Mouse (Mus musculus) stomach, embryonic 15.5 days (tissue): ENCODE measurements around the gene Nudt5. TPM values are rescaled to one million over a fixed set of nuclear protein-coding genes. Genes with fewer than 3 reads are reported as not detected.

ENCODE experiments used
- ATAC-seq: fragments of 200-750 bp; cut with Nextera tagmentation; 2 replicates; pipeline ENCODE4 v1.8.0; 2017; ENCODE audit warnings: low read depth, moderate number of reproducible peaks, moderate TSS enrichment; ENCODE audit not compliant: insufficient read depth, low FRiP score
- H3K27ac ChIP-seq: fragments of 300-500 bp; sonication (generic); 2 replicates; pipeline ENCODE4 v1.5.1; 2015; ENCODE audit warnings: mild to moderate bottlenecking, inconsistent platforms
- H3K27me3 ChIP-seq: fragments of 300-500 bp; sonication (generic); replicated peaks from 2 replicates; pipeline ENCODE4 v1.6.1; 2015; ENCODE audit warnings: inconsistent platforms
- H3K36me3 ChIP-seq: fragments of 300-500 bp; sonication (generic); 2 replicates; pipeline ENCODE4 v1.6.1; 2015; ENCODE audit warnings: inconsistent platforms
- H3K4me1 ChIP-seq: fragments of 300-500 bp; sonication (generic); 2 replicates; pipeline ENCODE4 v1.6.1; 2015; ENCODE audit warnings: inconsistent platforms
- H3K4me2 ChIP-seq: fragments of 300-500 bp; sonication (generic); 2 replicates; pipeline ENCODE4 v1.6.1; 2015; ENCODE audit warnings: mild to moderate bottlenecking, inconsistent platforms
- H3K4me3 ChIP-seq: fragments of 300-500 bp; sonication (generic); replicated peaks from 2 replicates; pipeline ENCODE4 v1.5.1; 2015; ENCODE audit warnings: inconsistent platforms
- H3K9ac ChIP-seq: fragments of 300-500 bp; sonication (generic); 2 replicates; pipeline ENCODE4 v1.6.1; 2015; ENCODE audit warnings: inconsistent platforms
- H3K9me3 ChIP-seq: fragments of 300-500 bp; sonication (generic); 2 replicates; pipeline ENCODE4 v1.6.1; 2016; ENCODE audit warnings: inconsistent platforms
- WGBS: fragments of 180-500 bp; shearing (Covaris S2); methylation state at CpG from one replicate; pipeline ENCODE4 v1.1.7; 2015; 5-methylcytosine and 5-hydroxymethylcytosine counted together
- polyA plus RNA-seq: library from polyadenylated mRNA; unstranded; fragments of >200 nt; fragmentation: Nextera tagmentation; extraction: Ambion mirVana; gene quantifications from 2 replicates; pipeline ENCODE4 v1.2.1, GENCODE M21; 2015

Gene Nudt5
- polyA plus RNA-seq, 1 experiment from 2014 or later, result 76.4 TPM

DNA sequence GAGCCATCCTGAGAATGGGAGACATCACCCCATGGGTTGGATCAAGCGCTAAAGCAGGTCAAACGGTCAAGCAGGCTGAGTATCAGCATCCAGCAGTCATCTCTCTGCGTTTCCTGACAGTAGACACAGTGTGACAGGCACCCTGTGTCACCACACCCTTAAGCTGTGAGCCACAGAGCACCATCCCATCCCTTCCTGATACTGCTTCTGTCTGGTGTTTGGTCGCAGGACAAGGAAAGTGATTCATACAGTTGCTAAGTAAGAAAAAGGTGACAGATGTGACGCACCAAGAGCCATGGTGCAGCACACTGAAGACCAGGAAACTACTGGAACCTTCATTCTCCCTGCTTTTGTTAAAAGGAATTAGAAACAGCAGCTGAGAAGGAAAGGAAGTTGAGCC is 44.0 kb downstream of the Nudt5 start:
- ATAC-seq, result no peak
- 78% methylated on average over 5 of the region's 5 CpGs for WGBS
- Histone ChIP-seq H3K27me3 (no peaks in the 10 kb centered on the region), H3K4me2 (no peak overlapping the region), H3K36me3 (peaks cover 31% of the 10 kb centered on the region), H3K4me1 (peaks cover 5% of the 10 kb centered on the region; the same call in 1 of the 2 replicates), H3K27ac (no peak overlapping the region), H3K9ac (no peak overlapping the region), H3K9me3 (no peaks in the 10 kb centered on the region), H3K4me3 (no peak overlapping the region)

DNA sequence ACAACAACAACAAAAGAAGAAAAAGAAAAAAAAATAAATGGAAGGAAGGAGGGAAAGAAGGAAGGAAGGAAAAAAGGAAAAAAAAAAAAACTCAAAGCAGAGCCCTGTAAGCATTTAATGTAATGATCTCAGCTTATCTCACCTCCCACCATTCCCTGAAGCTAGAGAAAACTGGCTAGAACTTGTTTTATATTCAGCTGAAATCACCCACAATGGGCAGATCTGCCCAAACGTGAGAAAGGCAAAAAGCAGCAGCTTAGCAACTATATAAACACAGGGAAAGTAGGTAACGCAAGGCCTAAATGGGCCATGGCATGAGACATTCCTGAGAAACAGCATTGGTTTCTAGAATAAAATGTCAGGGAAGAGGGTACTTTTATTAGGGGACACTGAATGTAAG is 44.6 kb downstream of the Nudt5 start:
- H3K9me3 ChIP-seq, result no peaks in the 10 kb centered on the region
- no peak overlapping the region for H3K4me2 ChIP-seq
- no peak overlapping the region for H3K9ac ChIP-seq
- no peak for ATAC-seq
- H3K36me3 ChIP-seq, result peaks cover 29% of the 10 kb centered on the region
- no peak overlapping the region for H3K4me3 ChIP-seq
- no peaks in the 10 kb centered on the region for H3K27me3 ChIP-seq
- no peak overlapping the region for H3K27ac ChIP-seq
- 50% methylated on average over 2 of the region's 2 CpGs for WGBS
- peaks cover 8% of the 10 kb centered on the region for H3K4me1 ChIP-seq

DNA sequence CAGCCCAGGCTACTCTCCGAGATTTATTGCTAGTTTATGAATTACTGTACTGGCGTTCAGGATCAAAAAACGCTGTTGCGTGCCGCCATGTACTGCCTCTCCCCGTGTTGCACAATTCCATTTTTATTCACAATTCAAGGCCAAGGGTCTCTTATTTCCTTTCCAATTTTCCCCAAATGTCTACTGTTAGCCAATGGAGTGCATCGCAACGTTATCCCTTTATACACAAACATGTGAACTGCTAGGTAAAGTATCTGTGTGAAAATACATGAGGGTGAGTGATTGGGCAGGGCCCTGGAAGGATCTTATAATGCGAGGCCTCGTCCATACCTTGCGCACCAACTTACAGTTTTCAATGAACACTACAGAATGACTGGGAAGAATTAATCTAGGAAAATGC is 49.5 kb downstream of the Nudt5 start:
- Histone ChIP-seq H3K36me3 (peaks cover 5% of the 10 kb centered on the region; the same call in 1 of the 2 replicates), H3K9me3 (no peaks in the 10 kb centered on the region), H3K4me1 (peaks cover 9% of the 10 kb centered on the region), H3K27me3 (no peaks in the 10 kb centered on the region), H3K4me3 (peak overlapping the region; percentile 94), H3K27ac (peak overlapping the region; percentile 92; the same call in 1 of the 2 replicates), H3K4me2 (peak overlapping the region; percentile 66), H3K9ac (peak overlapping the region; percentile 92; the same call in 1 of the 2 replicates)
- 28% methylated on average over 11 of the region's 11 CpGs for WGBS
- ATAC-seq, result no peak

- Histone ChIP-seq H3K36me3 (peaks cover 5% of the 10 kb centered on the region; the same call in 1 of the 2 replicates), H3K4me3 (peak within 1 kb of the TSS; percentile 94), H3K4me2 (peak within 1 kb of the TSS; percentile 66), H3K27me3 (no peaks in the 10 kb centered on the region), H3K4me1 (peaks cover 9% of the 10 kb centered on the region), H3K9me3 (no peaks in the 10 kb centered on the region), H3K27ac (peak within 1 kb of the TSS; percentile 92), H3K9ac (peak within 1 kb of the TSS; percentile 92)
- peak; percentile 98 for ATAC-seq
- WGBS, result under 1% methylated on average over 62 of the region's 62 CpGs
Observed at GRCm38 (mm10) chr2:5894843-5895570, 50.2 kb downstream of the Nudt5 start, which contains the start of gene Sec61a2. Gene Sec61a2 (minus strand): TSS chr2:5895432.

DNA sequence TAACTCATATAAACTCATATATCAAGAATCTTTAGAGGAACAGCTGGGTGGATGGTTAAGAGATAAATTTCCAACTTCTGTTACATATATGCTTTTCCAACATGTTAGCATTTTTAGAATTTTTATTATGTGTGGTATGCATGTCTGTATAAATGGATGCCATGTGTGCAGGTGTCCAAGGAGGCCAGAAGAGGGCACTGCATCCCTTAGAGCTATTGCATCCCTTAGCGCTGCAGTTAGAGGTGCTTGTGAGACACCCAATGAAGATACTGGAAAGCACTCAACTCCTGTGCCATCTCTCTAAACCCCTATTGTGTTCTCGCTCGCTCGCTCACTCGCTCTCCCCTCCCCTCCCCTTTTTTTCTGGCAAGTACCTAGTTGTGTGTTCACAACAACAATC is 55.3 kb downstream of the Nudt5 start:
- Histone ChIP-seq H3K4me2 (no peak overlapping the region), H3K4me3 (no peak overlapping the region), H3K9ac (no peak overlapping the region), H3K9me3 (no peaks in the 10 kb centered on the region), H3K27ac (no peak overlapping the region), H3K36me3 (no peaks in the 10 kb centered on the region), H3K4me1 (no peaks in the 10 kb centered on the region), H3K27me3 (no peaks in the 10 kb centered on the region)
- 69% methylated on average over 5 of the region's 5 CpGs for WGBS
- no peak for ATAC-seq

GRCm38 (mm10) chr2:5906092-5906491 is 61.3 kb downstream of the Nudt5 start:
- no peak for ATAC-seq
- Histone ChIP-seq H3K4me2 (no peak overlapping the region), H3K36me3 (no peaks in the 10 kb centered on the region), H3K27me3 (no peaks in the 10 kb centered on the region), H3K4me1 (no peaks in the 10 kb centered on the region), H3K4me3 (no peak overlapping the region), H3K9me3 (no peaks in the 10 kb centered on the region), H3K9ac (no peak overlapping the region), H3K27ac (no peak overlapping the region)
- WGBS, result 24% methylated on average over 5 of the region's 5 CpGs

- Histone ChIP-seq H3K36me3 (no peaks in the 10 kb centered on the region), H3K9ac (no peak overlapping the region), H3K27ac (no peak overlapping the region), H3K4me3 (no peak overlapping the region), H3K4me1 (no peaks in the 10 kb centered on the region), H3K27me3 (no peaks in the 10 kb centered on the region), H3K4me2 (no peak overlapping the region), H3K9me3 (no peaks in the 10 kb centered on the region)
- no peak for ATAC-seq
- 57% methylated on average over 3 of the region's 3 CpGs for WGBS
Observed at GRCm38 (mm10) chr2:5906625-5907024, 61.8 kb downstream of the Nudt5 start.

GRCm38 (mm10) chr2:5911282-5911965 is 66.6 kb downstream of the Nudt5 start:
- Histone ChIP-seq H3K36me3 (no peaks in the 10 kb centered on the region), H3K9me3 (no peaks in the 10 kb centered on the region), H3K27ac (no peak overlapping the region), H3K4me1 (no peaks in the 10 kb centered on the region), H3K4me2 (no peak overlapping the region), H3K4me3 (no peak overlapping the region), H3K27me3 (no peaks in the 10 kb centered on the region), H3K9ac (no peak overlapping the region)
- no peak for ATAC-seq
- WGBS, result 54% methylated on average over 16 of the region's 16 CpGs

Other genes with a start within 250 kb of the Nudt5 start
- gene Camk1d, start 130.5 kb upstream of the Nudt5 start, polyA plus RNA-seq, result 17.9 and 18.4 TPM in 2 replicates
- 277 and 297 TPM in 2 replicates for gene Cdc123, start 145 bp downstream of the Nudt5 start, polyA plus RNA-seq
- gene Gm13199, start 17.9 kb downstream of the Nudt5 start, polyA plus RNA-seq, result 1.0 and 1.6 TPM in 2 replicates
- gene Sec61a2, start 50.4 kb downstream of the Nudt5 start, polyA plus RNA-seq, result 67.5 and 77.9 TPM in 2 replicates
- 3.0 and 3.7 TPM in 2 replicates for gene Dhtkd1, start 97.8 kb downstream of the Nudt5 start, polyA plus RNA-seq
- 9.5 and 10.2 TPM in 2 replicates for gene Upf2, start 106.5 kb downstream of the Nudt5 start, polyA plus RNA-seq